Mouse (Mus musculus) adrenal gland, adult 8-10 months (tissue): Measurements from ENCODE around the gene Rad51. TPM values are rescaled to one million over a fixed set of nuclear protein-coding genes. Genes with fewer than 3 reads are reported as not detected.

Experiments
- total RNA-seq, 4 experiments: library from RNA; stranded (reverse); gene quantifications; 2 replicates each; pipeline ENCODE4 v1.2.4; 2022

Rad51 gene
- total RNA-seq, 4 experiments from 2014 or later = 1.1 to 2.2 (median 1.7) TPM

Other genes starting within 250 kb of the Rad51 start
- gene Bahd1, start 212.4 kb upstream of the Rad51 start, total RNA-seq = 10 to 100 TPM; 51.1 to 62.8 (median 59.2) TPM
- gene Chst14, start 186.3 kb upstream of the Rad51 start, total RNA-seq = 10 to 100 TPM; 13.5 to 19.7 (median 16.7) TPM
- 10 to 100 TPM; 22.5 to 26.5 (median 23.2) TPM for gene Ccdc32, start 83.4 kb upstream of the Rad51 start, total RNA-seq
- gene Rpusd2, start 78.0 kb upstream of the Rad51 start, total RNA-seq = 1 to 10 TPM; 5.1 to 8.2 (median 7.2) TPM
- gene Knl1, start 65.7 kb upstream of the Rad51 start, total RNA-seq = 1 to 10 TPM in 2 of 4 experiments, under 1 TPM in 2; 0.46 to 1.0 (median 0.96) TPM
- gene Rmdn3, start 44.2 kb downstream of the Rad51 start, total RNA-seq = 10 to 100 TPM; 47.8 to 60.9 (median 54.4) TPM
- 10 to 100 TPM in 2 of 4 experiments, 1 to 10 TPM in 2; 9.3 to 13.7 (median 10.9) TPM for gene Gchfr, start 55.0 kb downstream of the Rad51 start, total RNA-seq
- gene Gm14137, start 61.7 kb downstream of the Rad51 start, total RNA-seq = under 1 TPM; 0.09 to 0.28 (median 0.24) TPM
- 10 to 100 TPM; 26.6 to 52.4 (median 38.3) TPM for gene Zfyve19, start 95.8 kb downstream of the Rad51 start, total RNA-seq
- 10 to 100 TPM; 16.5 to 24.6 (median 20.8) TPM for gene Dnajc17, start 96.0 kb downstream of the Rad51 start, total RNA-seq
- gene Ppp1r14d, start 117.1 kb downstream of the Rad51 start, total RNA-seq = not detected
- 1 to 10 TPM; 1.8 to 3.9 (median 2.6) TPM for gene Spint1, start 124.6 kb downstream of the Rad51 start, total RNA-seq
- 1 to 10 TPM in 3 of 4 experiments, under 1 TPM in 1; 0.61 to 2.9 (median 2.1) TPM for gene Rhov, start 158.5 kb downstream of the Rad51 start, total RNA-seq
- gene Vps18, start 175.9 kb downstream of the Rad51 start, total RNA-seq = 10 to 100 TPM; 27.2 to 29.5 (median 27.7) TPM
- gene Dll4, start 213.0 kb downstream of the Rad51 start, total RNA-seq = 10 to 100 TPM; 11.5 to 18.6 (median 16.2) TPM
- gene Chac1, start 238.4 kb downstream of the Rad51 start, total RNA-seq = 1 to 10 TPM; 3.9 to 7.2 (median 4.9) TPM